ENCODE assay signal across 7 mouse cellular contexts in the genomic region with DNA sequence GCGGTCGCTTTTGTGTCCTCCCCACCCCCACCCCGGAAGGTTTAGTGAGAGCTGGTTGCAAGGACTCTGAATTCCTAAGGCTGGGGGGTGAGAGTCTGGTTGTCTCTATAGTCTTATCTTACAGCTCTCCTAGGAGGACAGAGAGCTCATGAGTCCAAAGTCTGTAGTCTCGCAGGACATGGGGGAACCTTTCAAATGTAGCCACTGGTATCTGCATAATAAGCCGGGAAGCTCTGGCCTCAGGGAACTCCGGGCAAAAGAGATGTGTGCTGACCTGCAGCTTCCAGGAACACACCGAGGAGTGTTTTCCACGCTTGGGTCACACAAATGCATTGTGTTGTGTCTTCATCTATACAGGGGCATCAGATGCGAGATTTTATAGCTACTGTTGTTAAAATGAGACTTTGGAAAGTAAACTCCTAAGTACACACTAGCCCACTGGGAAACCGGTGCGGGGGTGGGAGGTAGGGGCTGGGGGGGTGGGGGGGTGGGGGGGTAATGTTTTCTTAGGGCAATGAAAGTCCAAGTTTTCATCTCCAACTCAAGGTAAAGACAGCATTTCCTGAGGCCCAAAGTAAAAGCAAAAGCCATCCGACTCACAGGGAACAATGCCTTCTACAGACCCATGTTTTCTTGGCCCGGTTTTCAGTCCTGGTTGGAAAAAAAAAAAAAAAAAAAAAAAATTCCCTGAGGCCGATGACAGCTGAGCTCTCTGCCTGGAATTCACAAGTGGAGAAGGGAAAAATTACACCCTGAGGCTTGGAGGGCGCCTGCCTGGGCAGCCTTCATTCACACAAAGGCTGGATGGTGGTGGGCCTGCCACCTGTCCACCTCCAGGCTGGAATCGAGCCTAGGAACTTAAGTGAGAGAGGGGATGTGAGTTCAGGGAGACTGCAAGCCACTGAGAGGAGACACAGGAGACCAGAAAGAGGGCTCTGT. TPM values are rescaled to one million over a fixed set of nuclear protein-coding genes. Genes with fewer than 3 reads are reported as not detected.
DNase-seq lines count a peak whose midpoint lies in the region; ATAC-seq and TF ChIP-seq lines count a peak whose summit lies in the region.

No protein-coding gene starts in this region.

- peak overlapping the region; percentile 57 for H3K4me2 ChIP-seq in heart, postnatal 0 days (ENCODE audit: low read depth, low read length)
- no peak overlapping the region for H3K4me2 ChIP-seq in limb, embryonic 15.5 days

- no peak for TF ChIP-seq EP300 in heart, postnatal 0 days (IDR thresholded peaks at IDR 0.05; ENCODE audit: low read depth)

- DNase-seq in ES-CJ7 (ENCODE audit: low read depth, low spot score) = peak; percentile 85
- DNase-seq in embryo, embryonic 10.5 days (ENCODE audit: low spot score) = peak; percentile 42
- DNase-seq in heart, postnatal 0 days (ENCODE audit: low spot score) = peak; percentile 75
- DNase-seq in B cell, adult 2 months = no peak
- no peak for DNase-seq in right cerebral cortex, postnatal 36 days (ENCODE audit: low spot score in 2 of 2)
- DNase-seq in urinary bladder, postnatal 4 days (ENCODE audit: low spot score in 2 of 2) = no peak

- 13% methylated on average over 16 of the region's 16 CpGs for WGBS in heart, postnatal 0 days
- WGBS in limb, embryonic 15.5 days = 35% methylated on average over 16 of the region's 16 CpGs

- no peaks in the 10 kb centered on the region for H3K36me3 ChIP-seq in heart, postnatal 0 days (replicated peaks; ENCODE audit: control insufficient read depth, insufficient read depth, low read length)
- no peaks in the 10 kb centered on the region for H3K36me3 ChIP-seq in limb, embryonic 15.5 days

- H3K27me3 ChIP-seq in heart, postnatal 0 days (ENCODE audit: control insufficient read depth, insufficient read depth, low read length) = no peaks in the 10 kb centered on the region
- peaks cover 3% of the 10 kb centered on the region; the same call in 1 of the 2 replicates for H3K27me3 ChIP-seq in limb, embryonic 15.5 days

- peak overlapping the region; percentile 29 for H3K4me3 ChIP-seq in heart, postnatal 0 days (ENCODE audit: low read depth, low read length)
- H3K4me3 ChIP-seq in limb, embryonic 15.5 days = no peak overlapping the region

- TF ChIP-seq CTCF in heart, postnatal 0 days (IDR thresholded peaks at IDR 0.05; ENCODE audit: low read depth) = peak; percentile 12

- ATAC-seq in heart, postnatal 0 days (ENCODE audit: insufficient read depth, low read depth) = peak; percentile 50
- peak; percentile 41; the same call in 1 of the 2 replicates for ATAC-seq in limb, embryonic 15.5 days (ENCODE audit: insufficient number of reproducible peaks, low FRiP score, low TSS enrichment, low read depth)

- peaks cover 15% of the 10 kb centered on the region for H3K4me1 ChIP-seq in heart, postnatal 0 days (ENCODE audit: control insufficient read depth, insufficient read depth)
- H3K4me1 ChIP-seq in limb, embryonic 15.5 days = peaks cover 32% of the 10 kb centered on the region

- H3K27ac ChIP-seq in heart, postnatal 0 days (ENCODE audit: low read depth) = peak overlapping the region; percentile 87
- peak overlapping the region; percentile 55 for H3K27ac ChIP-seq in limb, embryonic 15.5 days

- H3K9ac ChIP-seq in heart, postnatal 0 days (replicated peaks; ENCODE audit: low read depth, low read length) = peak overlapping the region; percentile 27; the same call in 1 of the 2 replicates
- H3K9ac ChIP-seq in limb, embryonic 15.5 days = no peak overlapping the region

- no peaks in the 10 kb centered on the region for H3K9me3 ChIP-seq in heart, postnatal 0 days (replicated peaks; ENCODE audit: control insufficient read depth, low read length)
- H3K9me3 ChIP-seq in limb, embryonic 15.5 days = no peaks in the 10 kb centered on the region

RNA-seq across cellular contexts. Expression of gene Rbpj, which starts 4.5 kb away (rescaled TPM):
- total RNA-seq in heart, postnatal 0 days (2014; rRNA removed; ENCODE audit: low replicate concordance) = 19.9 and 22.0 TPM in 2 replicates
- polyA plus RNA-seq in heart, postnatal 0 days (2015; fragmentation: Nextera tagmentation; extraction: Ambion mirVana) = 11.4 and 12.6 TPM in 2 replicates
- 35.6 and 36.5 TPM in 2 replicates for polyA plus RNA-seq in limb, embryonic 15.5 days (2015; fragmentation: Nextera tagmentation; extraction: Ambion mirVana)

Comparison
In these comparisons a context has a peak if more than half of its experiments do, and no peak if none do; other contexts are left out.
1. DNase-seq: peak in ES-CJ7 (single experiment), embryo, embryonic 10.5 days (single experiment) and heart, postnatal 0 days (single experiment); none in B cell, adult 2 months (0 of 2), right cerebral cortex, postnatal 36 days (0 of 2) and urinary bladder, postnatal 4 days (0 of 2).